Comparison of ENCODE assay signal across 14 mouse cellular contexts in the genomic region with DNA sequence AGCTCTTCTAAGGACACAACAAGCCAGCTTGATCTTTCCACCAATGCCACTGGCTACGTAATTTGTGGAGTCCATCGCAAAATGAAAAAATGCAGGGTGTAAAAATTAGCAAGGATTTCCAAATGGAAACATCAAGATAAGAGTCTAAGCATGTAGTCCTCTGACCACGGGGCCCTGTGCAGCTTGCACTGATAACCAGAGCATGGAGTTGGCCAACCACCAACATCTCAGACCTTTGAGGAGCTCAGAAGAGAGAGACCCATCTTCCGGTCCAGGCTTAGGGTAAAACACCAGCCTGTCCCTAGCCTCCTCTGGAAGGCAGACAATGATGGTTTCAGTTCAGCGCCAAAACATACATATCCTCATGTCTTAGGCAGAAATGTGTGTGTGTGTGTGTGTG.
DNase-seq lines count a peak whose midpoint lies in the region; ATAC-seq and TF ChIP-seq lines count a peak whose summit lies in the region.
"Had no signal": no experiment of that assay in that cellular context is flagged by ENCODE, and none has a peak within 500 bp of the region (broad histone marks: within the 10 kb centered on the region; RNA-seq: fewer than 3 reads in every experiment).

No protein-coding gene starts in this region.

- no peak for TF ChIP-seq CTCF in lung, postnatal 0 days (IDR thresholded peaks at IDR 0.05)
- TF ChIP-seq CTCF in embryonic fibroblast, embryonic 13.5 days (IDR thresholded peaks at IDR 0.05; ENCODE audit: borderline replicate concordance, insufficient read depth, low read length) = no peak

- no peaks in the 10 kb centered on the region for H3K36me3 ChIP-seq in hindbrain, embryonic 10.5 days
- no peaks in the 10 kb centered on the region for H3K36me3 ChIP-seq in hindbrain, embryonic 14.5 days (replicated peaks; ENCODE audit: control insufficient read depth, insufficient read depth)
- H3K36me3 ChIP-seq in lung, postnatal 0 days (ENCODE audit: insufficient read depth, low read length) = no peaks in the 10 kb centered on the region
- H3K36me3 ChIP-seq in stomach, embryonic 15.5 days = no peaks in the 10 kb centered on the region
- H3K36me3 ChIP-seq: embryonic facial prominence, embryonic 12.5 days; forebrain, embryonic 15.5 days; liver, embryonic 13.5 days had no signal

- DNase-seq in hindbrain, embryonic 10.5 days (ENCODE audit: low spot score) = no peak
- no peak for DNase-seq in hindbrain, embryonic 14.5 days (ENCODE audit: low spot score)
- DNase-seq in lung, postnatal 0 days (ENCODE audit: low spot score) = no peak
- DNase-seq in lung, postnatal 4 days = no peak
- DNase-seq in layer of hippocampus, adult 9-11 months = no peak
- DNase-seq: cerebellum, postnatal 25 days; liver, embryonic 13.5 days; right cerebral cortex, postnatal 25 days; thymus, postnatal 14 days had no signal

- H3K27me3 ChIP-seq in hindbrain, embryonic 10.5 days (ENCODE audit: insufficient read depth, poor library complexity, severe bottlenecking) = no peaks in the 10 kb centered on the region
- H3K27me3 ChIP-seq in hindbrain, embryonic 14.5 days (ENCODE audit: control insufficient read depth, insufficient read depth, low read length) = no peaks in the 10 kb centered on the region
- no peaks in the 10 kb centered on the region for H3K27me3 ChIP-seq in lung, postnatal 0 days (replicated peaks; ENCODE audit: insufficient read depth, low read length)
- no peaks in the 10 kb centered on the region for H3K27me3 ChIP-seq in stomach, embryonic 15.5 days (replicated peaks)
- H3K27me3 ChIP-seq: CH12.LX; embryonic facial prominence, embryonic 12.5 days; forebrain, embryonic 15.5 days; liver, embryonic 13.5 days had no signal

- H3K4me2 ChIP-seq in hindbrain, embryonic 14.5 days (replicated peaks) = no peak overlapping the region
- H3K4me2 ChIP-seq in lung, postnatal 0 days (replicated peaks; ENCODE audit: low read depth, low read length) = no peak overlapping the region
- no peak overlapping the region for H3K4me2 ChIP-seq in stomach, embryonic 15.5 days
- H3K4me2 ChIP-seq: embryonic facial prominence, embryonic 12.5 days; forebrain, embryonic 15.5 days; liver, embryonic 13.5 days had no signal

- WGBS in hindbrain, embryonic 10.5 days = 93% methylated on average over 5 of the region's 5 CpGs
- WGBS in hindbrain, embryonic 14.5 days = 96% methylated on average over 5 of the region's 5 CpGs
- WGBS in lung, postnatal 0 days = 49% methylated on average over 5 of the region's 5 CpGs
- 76% methylated on average over 5 of the region's 5 CpGs for WGBS in stomach, embryonic 15.5 days

- H3K4me1 ChIP-seq in hindbrain, embryonic 10.5 days (replicated peaks) = peaks cover 70% of the 10 kb centered on the region
- H3K4me1 ChIP-seq in hindbrain, embryonic 14.5 days (replicated peaks; ENCODE audit: control insufficient read depth, insufficient read depth, low read length) = 0 out of 2 replicates have a peak, but pooled peaks cover 13% of the 10 kb centered on the region
- peaks cover 32% of the 10 kb centered on the region for H3K4me1 ChIP-seq in lung, postnatal 0 days (ENCODE audit: insufficient read depth, low read depth, low read length)
- peaks cover 46% of the 10 kb centered on the region for H3K4me1 ChIP-seq in embryonic fibroblast, embryonic 13.5 days (ENCODE audit: control insufficient read depth, insufficient read depth, low read length)
- peaks cover 52% of the 10 kb centered on the region for H3K4me1 ChIP-seq in stomach, embryonic 15.5 days

- ATAC-seq in hindbrain, embryonic 14.5 days (ENCODE audit: low FRiP score) = no peak
- ATAC-seq in lung, postnatal 0 days = no peak
- no peak for ATAC-seq in stomach, embryonic 15.5 days (ENCODE audit: insufficient read depth, low FRiP score, low read depth)
- ATAC-seq: forebrain, embryonic 15.5 days had no signal

- no peak for TF ChIP-seq POLR2A in embryonic fibroblast, embryonic 13.5 days (IDR thresholded peaks at IDR 0.05; ENCODE audit: low read depth, low read length)

- no peaks in the 10 kb centered on the region for H3K9me3 ChIP-seq in hindbrain, embryonic 10.5 days
- H3K9me3 ChIP-seq in hindbrain, embryonic 14.5 days (ENCODE audit: control insufficient read depth, low read length) = no peaks in the 10 kb centered on the region
- H3K9me3 ChIP-seq in lung, postnatal 0 days (ENCODE audit: low read length) = no peaks in the 10 kb centered on the region
- H3K9me3 ChIP-seq in stomach, embryonic 15.5 days = no peaks in the 10 kb centered on the region
- H3K9me3 ChIP-seq: embryonic facial prominence, embryonic 12.5 days; forebrain, embryonic 15.5 days; liver, embryonic 13.5 days had no signal

- TF ChIP-seq EP300 in lung, postnatal 0 days (IDR thresholded peaks at IDR 0.05) = no peak

- no peak overlapping the region for H3K4me3 ChIP-seq in hindbrain, embryonic 10.5 days
- H3K4me3 ChIP-seq in hindbrain, embryonic 14.5 days (replicated peaks; ENCODE audit: low read length) = no peak overlapping the region
- H3K4me3 ChIP-seq in lung, postnatal 0 days (ENCODE audit: low read depth, low read length) = no peak overlapping the region
- no peak overlapping the region for H3K4me3 ChIP-seq in embryonic fibroblast, embryonic 13.5 days (ENCODE audit: insufficient read depth, low read length)
- no peak overlapping the region for H3K4me3 ChIP-seq in stomach, embryonic 15.5 days (replicated peaks)
- H3K4me3 ChIP-seq: embryonic facial prominence, embryonic 12.5 days; forebrain, embryonic 15.5 days; liver, embryonic 13.5 days had no signal

- no peak overlapping the region for H3K9ac ChIP-seq in hindbrain, embryonic 14.5 days
- no peak overlapping the region for H3K9ac ChIP-seq in lung, postnatal 0 days (replicated peaks; ENCODE audit: low read depth)
- no peak overlapping the region for H3K9ac ChIP-seq in stomach, embryonic 15.5 days
- H3K9ac ChIP-seq: embryonic facial prominence, embryonic 12.5 days; forebrain, embryonic 15.5 days; liver, embryonic 13.5 days had no signal

- peak overlapping the region; percentile 81 for H3K27ac ChIP-seq in hindbrain, embryonic 10.5 days
- H3K27ac ChIP-seq in hindbrain, embryonic 14.5 days = no peak overlapping the region
- peak overlapping the region; percentile 59 for H3K27ac ChIP-seq in lung, postnatal 0 days (ENCODE audit: low read length)
- peak overlapping the region; percentile 96 for H3K27ac ChIP-seq in embryonic fibroblast, embryonic 13.5 days (ENCODE audit: insufficient read depth, low read length)
- H3K27ac ChIP-seq in stomach, embryonic 15.5 days = peak overlapping the region; percentile 31; the same call in 1 of the 2 replicates
- H3K27ac ChIP-seq: forebrain, embryonic 15.5 days; liver, embryonic 13.5 days had no signal
